Mouse (Mus musculus): ENCODE results near the gene Hnrnpul1. TPM values are rescaled to one million over a fixed set of nuclear protein-coding genes. Genes with fewer than 3 reads are reported as not detected.

Hnrnpul1 gene
- polyA plus RNA-seq, 1 experiment from 2014 or later: 74.2 TPM

- H3K4me2 ChIP-seq: peak overlapping the region; percentile 60
- peaks cover 7% of the 10 kb centered on the region for H3K4me1 ChIP-seq (ENCODE audit: control insufficient read depth, insufficient read depth, low read length)
- H3K36me3 ChIP-seq (ENCODE audit: control insufficient read depth, insufficient read depth, low read length): no peaks in the 10 kb centered on the region
- H3K27ac ChIP-seq (ENCODE audit: low read depth, low read length): no peak overlapping the region
- H3K27me3 ChIP-seq (ENCODE audit: control insufficient read depth, insufficient read depth, low read length): peaks cover 9% of the 10 kb centered on the region
- 59% methylated on average over 15 of the region's 15 CpGs for WGBS
- DNase-seq (ENCODE audit: low spot score, missing footprints) (peak; percentile 70), ATAC-seq (ENCODE audit: low FRiP score) (no peak)
- peak overlapping the region; percentile 49; the same call in 1 of the 2 replicates for H3K4me3 ChIP-seq (ENCODE audit: low read depth, low read length)
- H3K9me3 ChIP-seq (ENCODE audit: control insufficient read depth, low read length): no peaks in the 10 kb centered on the region
- no peak overlapping the region for H3K9ac ChIP-seq (ENCODE audit: low read length)
Observed at GRCm38 (mm10) chr7:25681341-25682231, 73.0 kb downstream of the Hnrnpul1 start.

- Histone ChIP-seq H3K4me3 (ENCODE audit: low read depth, low read length) (peak within 1 kb of the TSS; percentile 49), H3K36me3 (ENCODE audit: control insufficient read depth, insufficient read depth, low read length) (no peaks in the 10 kb centered on the region), H3K9ac (ENCODE audit: low read length) (peak within 1 kb of the TSS; percentile 65), H3K27ac (ENCODE audit: low read depth, low read length) (peak within 1 kb of the TSS; percentile 83), H3K9me3 (ENCODE audit: control insufficient read depth, low read length) (no peaks in the 10 kb centered on the region), H3K4me2 (peak within 1 kb of the TSS; percentile 60), H3K4me1 (ENCODE audit: control insufficient read depth, insufficient read depth, low read length) (0 out of 2 replicates have a peak, but pooled peaks cover 3% of the 10 kb centered on the region), H3K27me3 (ENCODE audit: control insufficient read depth, insufficient read depth, low read length) (peaks cover under 1% of the 10 kb centered on the region; the same call in 1 of the 2 replicates)
- ATAC-seq (ENCODE audit: low FRiP score) (peak; percentile 98), DNase-seq (ENCODE audit: low spot score, missing footprints) (peak; percentile 99)
- under 1% methylated on average over 46 of the region's 46 CpGs for WGBS
Observed at GRCm38 (mm10) chr7:25680514-25681258, 73.9 kb downstream of the Hnrnpul1 start, which contains the start of gene B9d2. B9d2 (plus strand) TSS chr7:25680780.

- DNase-seq (ENCODE audit: low spot score, missing footprints): no peak
- Histone ChIP-seq H3K36me3 (ENCODE audit: control insufficient read depth, insufficient read depth, low read length) (no peaks in the 10 kb centered on the region), H3K4me1 (ENCODE audit: control insufficient read depth, insufficient read depth, low read length) (0 out of 2 replicates have a peak, but pooled peaks cover 3% of the 10 kb centered on the region), H3K27me3 (ENCODE audit: control insufficient read depth, insufficient read depth, low read length) (peaks cover 6% of the 10 kb centered on the region; the same call in 1 of the 2 replicates), H3K9ac (ENCODE audit: low read length) (peak overlapping the region; percentile 65; the same call in 1 of the 2 replicates), H3K9me3 (ENCODE audit: control insufficient read depth, low read length) (no peaks in the 10 kb centered on the region), H3K4me3 (ENCODE audit: low read depth, low read length) (peak overlapping the region; percentile 49; the same call in 1 of the 2 replicates), H3K4me2 (peak overlapping the region; percentile 60), H3K27ac (ENCODE audit: low read depth, low read length) (no peak overlapping the region)
- 12% methylated on average over 6 of the region's 6 CpGs for WGBS
- no peak for ATAC-seq (ENCODE audit: low FRiP score)
Observed at GRCm38 (mm10) chr7:25679971-25680370, 74.6 kb downstream of the Hnrnpul1 start.

DNA sequence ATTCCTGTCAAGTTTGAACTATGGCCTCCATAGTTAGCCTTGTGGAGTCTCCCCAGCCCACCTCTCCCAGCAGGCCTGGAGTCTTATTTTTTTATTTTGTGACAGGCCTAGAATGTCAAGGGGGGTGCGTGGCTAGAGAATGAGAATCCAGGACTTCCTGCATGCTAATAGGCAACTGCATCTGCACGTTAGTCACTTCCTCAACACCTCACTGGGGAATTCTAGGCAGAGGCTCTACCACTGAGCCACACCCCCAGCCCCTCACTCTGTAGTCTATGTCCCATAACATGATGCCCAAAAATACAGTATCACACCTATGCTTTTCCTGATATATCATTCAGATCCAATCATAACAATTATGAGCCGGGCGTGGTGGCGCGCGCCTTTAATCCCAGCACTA lies 77.5 kb downstream of the Hnrnpul1 start:
- peaks cover 22% of the 10 kb centered on the region for H3K27me3 ChIP-seq (ENCODE audit: control insufficient read depth, insufficient read depth, low read length)
- no peaks in the 10 kb centered on the region for H3K36me3 ChIP-seq (ENCODE audit: control insufficient read depth, insufficient read depth, low read length)
- H3K27ac ChIP-seq (ENCODE audit: low read depth, low read length): no peak overlapping the region
- no peaks in the 10 kb centered on the region for H3K9me3 ChIP-seq (ENCODE audit: control insufficient read depth, low read length)
- ATAC-seq (ENCODE audit: low FRiP score) (no peak), DNase-seq (ENCODE audit: low spot score, missing footprints) (peak; percentile 35)
- H3K9ac ChIP-seq (ENCODE audit: low read length): no peak overlapping the region
- H3K4me3 ChIP-seq (ENCODE audit: low read depth, low read length): no peak overlapping the region
- 0 out of 2 replicates have a peak, but pooled peaks cover 6% of the 10 kb centered on the region for H3K4me1 ChIP-seq (ENCODE audit: control insufficient read depth, insufficient read depth, low read length)
- WGBS: 93% methylated on average over 7 of the region's 7 CpGs
- no peak overlapping the region for H3K4me2 ChIP-seq

DNA sequence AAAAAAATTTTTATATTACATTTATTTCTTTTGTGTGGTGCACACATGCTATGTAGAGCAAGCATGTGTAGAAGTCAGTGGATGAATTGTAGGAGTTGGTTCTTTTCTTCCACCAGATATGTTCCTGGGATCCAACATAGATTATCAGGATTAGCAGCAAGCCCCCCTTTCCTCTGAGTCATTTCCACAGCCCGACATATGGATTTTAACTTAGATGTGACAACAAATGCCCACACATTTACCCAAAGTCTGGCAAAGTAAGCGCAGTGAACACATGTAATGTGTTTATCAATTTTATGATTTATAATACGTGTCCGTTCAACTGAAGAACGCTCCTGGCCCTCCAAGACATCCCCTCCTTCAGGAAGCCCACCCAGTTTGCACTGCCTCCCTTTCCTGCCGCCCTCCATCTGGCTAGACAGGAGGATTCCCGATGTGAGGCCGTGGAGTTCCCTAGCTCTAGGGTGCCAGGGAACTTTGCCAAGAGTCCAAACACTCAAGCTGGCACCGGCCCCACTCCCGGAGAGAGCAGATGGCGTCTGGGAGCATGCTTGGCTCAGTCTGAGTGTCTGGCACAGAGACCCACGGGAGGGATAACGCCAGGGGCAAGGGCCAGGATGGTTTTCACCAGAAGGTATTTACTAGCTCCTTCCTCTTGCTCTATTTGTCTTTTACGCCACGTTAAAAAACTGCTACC lies 78.3 kb downstream of the Hnrnpul1 start:
- Histone ChIP-seq H3K9me3 (ENCODE audit: control insufficient read depth, low read length) (no peaks in the 10 kb centered on the region), H3K4me1 (ENCODE audit: control insufficient read depth, insufficient read depth, low read length) (0 out of 2 replicates have a peak, but pooled peaks cover 5% of the 10 kb centered on the region), H3K36me3 (ENCODE audit: control insufficient read depth, insufficient read depth, low read length) (no peaks in the 10 kb centered on the region), H3K4me3 (ENCODE audit: low read depth, low read length) (no peak overlapping the region), H3K27ac (ENCODE audit: low read depth, low read length) (no peak overlapping the region), H3K9ac (ENCODE audit: low read length) (no peak overlapping the region), H3K4me2 (no peak overlapping the region), H3K27me3 (ENCODE audit: control insufficient read depth, insufficient read depth, low read length) (peaks cover 22% of the 10 kb centered on the region)
- WGBS: 88% methylated on average over 15 of the region's 15 CpGs
- DNase-seq (ENCODE audit: low spot score, missing footprints): peak; percentile 82
- no peak for ATAC-seq (ENCODE audit: low FRiP score)

DNA sequence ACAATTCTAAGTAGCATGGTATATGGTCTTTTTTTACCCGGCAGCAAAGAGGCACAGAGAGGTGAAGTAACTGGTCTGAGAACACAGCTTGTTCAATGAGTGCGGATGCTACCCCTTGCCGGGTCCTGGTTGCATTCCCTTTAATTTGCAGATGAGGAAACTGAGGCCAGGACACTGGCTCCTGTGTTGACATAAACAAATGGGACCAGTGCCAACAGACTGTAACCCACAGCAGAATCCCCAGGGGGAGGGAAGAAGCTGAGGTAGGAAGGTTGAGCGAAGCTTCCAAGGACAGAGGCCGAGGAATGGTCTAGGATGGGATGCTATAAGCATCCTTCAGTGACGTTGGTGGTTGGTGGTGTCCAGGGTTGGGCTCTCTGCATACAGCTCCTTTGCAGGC lies 79.2 kb downstream of the Hnrnpul1 start:
- H3K4me2 ChIP-seq: no peak overlapping the region
- WGBS: 41% methylated on average over 6 of the region's 6 CpGs
- ATAC-seq (ENCODE audit: low FRiP score): no peak

GRCm38 (mm10) chr7:25674719-25675300 lies 79.7 kb downstream of the Hnrnpul1 start, which contains the start of gene Tmem91:
Tmem91 (minus strand) TSS chr7:25675166.
- peak within 1 kb of the TSS; percentile 39 for H3K4me2 ChIP-seq
- ATAC-seq (ENCODE audit: low FRiP score): no peak
- 3% methylated on average over 29 of the region's 29 CpGs for WGBS

More for the DNA sequence above, 79.2 kb downstream of the Hnrnpul1 start:
- H3K9ac ChIP-seq (ENCODE audit: low read length): no peak overlapping the region
- H3K9me3 ChIP-seq (ENCODE audit: control insufficient read depth, low read length): no peaks in the 10 kb centered on the region
- H3K36me3 ChIP-seq (ENCODE audit: control insufficient read depth, insufficient read depth, low read length): no peaks in the 10 kb centered on the region
- 0 out of 2 replicates have a peak, but pooled peaks cover 2% of the 10 kb centered on the region for H3K4me1 ChIP-seq (ENCODE audit: control insufficient read depth, insufficient read depth, low read length)
- no peak overlapping the region for H3K4me3 ChIP-seq (ENCODE audit: low read depth, low read length)
- DNase-seq (ENCODE audit: low spot score, missing footprints): peak; percentile 85
- peaks cover 22% of the 10 kb centered on the region for H3K27me3 ChIP-seq (ENCODE audit: control insufficient read depth, insufficient read depth, low read length)
- H3K27ac ChIP-seq (ENCODE audit: low read depth, low read length): no peak overlapping the region

GRCm38 (mm10) chr7:25674297-25674696 lies 80.3 kb downstream of the Hnrnpul1 start:
- ATAC-seq (ENCODE audit: low FRiP score) (no peak), DNase-seq (ENCODE audit: low spot score, missing footprints) (peak; percentile 84)
- whole genome bisulfite sequencing: 26% methylated on average over 9 of the region's 9 CpGs
- H3K27ac ChIP-seq (ENCODE audit: low read depth, low read length): no peak overlapping the region
- H3K27me3 ChIP-seq (ENCODE audit: control insufficient read depth, insufficient read depth, low read length): peaks cover 22% of the 10 kb centered on the region
- no peak overlapping the region for H3K4me3 ChIP-seq (ENCODE audit: low read depth, low read length)
- 0 out of 2 replicates have a peak, but pooled peaks cover 2% of the 10 kb centered on the region for H3K4me1 ChIP-seq (ENCODE audit: control insufficient read depth, insufficient read depth, low read length)
- H3K9ac ChIP-seq (ENCODE audit: low read length): no peak overlapping the region
- no peaks in the 10 kb centered on the region for H3K9me3 ChIP-seq (ENCODE audit: control insufficient read depth, low read length)
- H3K36me3 ChIP-seq (ENCODE audit: control insufficient read depth, insufficient read depth, low read length): no peaks in the 10 kb centered on the region
- no peak overlapping the region for H3K4me2 ChIP-seq

More at GRCm38 (mm10) chr7:25674719-25675300, 79.7 kb downstream of the Hnrnpul1 start, which contains the start of gene Tmem91:
- Histone ChIP-seq H3K36me3 (ENCODE audit: control insufficient read depth, insufficient read depth, low read length) (no peaks in the 10 kb centered on the region), H3K27me3 (ENCODE audit: control insufficient read depth, insufficient read depth, low read length) (peaks cover 22% of the 10 kb centered on the region), H3K4me1 (ENCODE audit: control insufficient read depth, insufficient read depth, low read length) (0 out of 2 replicates have a peak, but pooled peaks cover 2% of the 10 kb centered on the region), H3K4me3 (ENCODE audit: low read depth, low read length) (peak within 1 kb of the TSS; percentile 14), H3K9ac (ENCODE audit: low read length) (no peak within 1 kb of the TSS), H3K27ac (ENCODE audit: low read depth, low read length) (no peak within 1 kb of the TSS), H3K9me3 (ENCODE audit: control insufficient read depth, low read length) (no peaks in the 10 kb centered on the region)
- DNase-seq (ENCODE audit: low spot score, missing footprints): peak; percentile 81
